Mouse (Mus musculus) testis, adult 2 months (tissue): Measurements from ENCODE around the gene Gmip. TPM values are rescaled to one million over a fixed set of nuclear protein-coding genes. Genes with fewer than 3 reads are reported as not detected.

Experiments
- H3K27ac ChIP-seq: fragments of 200-500 bp; 2 replicates; pipeline ENCODE4 v1.5.1; 2012; ENCODE audit warnings: low read depth, low read length; ENCODE audit not compliant: control insufficient read depth, insufficient read depth
- H3K27me3 ChIP-seq: fragments of 200-500 bp; 2 replicates; pipeline ENCODE4 v1.6.1; 2012; ENCODE audit warnings: mild to moderate bottlenecking, low read length, moderate library complexity; ENCODE audit not compliant: control insufficient read depth, insufficient read depth
- H3K36me3 ChIP-seq: fragments of 200-500 bp; 2 replicates; pipeline ENCODE4 v1.6.1; 2012; ENCODE audit warnings: mild to moderate bottlenecking, low read length; ENCODE audit not compliant: control insufficient read depth, insufficient read depth
- H3K4me1 ChIP-seq: fragments of 200-500 bp; 2 replicates; pipeline ENCODE4 v1.6.1; 2012; ENCODE audit warnings: low read length; ENCODE audit not compliant: control insufficient read depth, insufficient read depth
- H3K4me3 ChIP-seq: fragments of 200-500 bp; 2 replicates; pipeline ENCODE4 v1.5.1; 2012; ENCODE audit warnings: low read depth, mild to moderate bottlenecking, low read length, moderate library complexity, mixed read lengths; ENCODE audit not compliant: control insufficient read depth
- CTCF ChIP-seq: fragments of 200-500 bp; IDR thresholded peaks from 2 replicates; pipeline ENCODE4 v1.5.1; 2012; ENCODE audit warnings: low read depth, mild to moderate bottlenecking, inconsistent platforms, low read length, moderate library complexity; ENCODE audit not compliant: control insufficient read depth, insufficient read depth, insufficient replicate concordance
- POLR2A ChIP-seq: fragments of 200-500 bp; IDR thresholded peaks from 2 replicates; pipeline ENCODE4 v1.6.1; 2012; ENCODE audit warnings: low read depth, mild to moderate bottlenecking, inconsistent platforms, low read length, moderate library complexity; ENCODE audit not compliant: control insufficient read depth
- polyA plus RNA-seq: library from polyadenylated mRNA; depleted of rRNA; stranded (reverse); fragments of >200 nt; gene quantifications from 2 replicates; pipeline ENCODE4 v1.2.3, GENCODE M21; 2012; rRNA removed

The Gmip gene
- polyA plus RNA-seq, result 4.4 and 4.5 TPM in 2 replicates

DNA sequence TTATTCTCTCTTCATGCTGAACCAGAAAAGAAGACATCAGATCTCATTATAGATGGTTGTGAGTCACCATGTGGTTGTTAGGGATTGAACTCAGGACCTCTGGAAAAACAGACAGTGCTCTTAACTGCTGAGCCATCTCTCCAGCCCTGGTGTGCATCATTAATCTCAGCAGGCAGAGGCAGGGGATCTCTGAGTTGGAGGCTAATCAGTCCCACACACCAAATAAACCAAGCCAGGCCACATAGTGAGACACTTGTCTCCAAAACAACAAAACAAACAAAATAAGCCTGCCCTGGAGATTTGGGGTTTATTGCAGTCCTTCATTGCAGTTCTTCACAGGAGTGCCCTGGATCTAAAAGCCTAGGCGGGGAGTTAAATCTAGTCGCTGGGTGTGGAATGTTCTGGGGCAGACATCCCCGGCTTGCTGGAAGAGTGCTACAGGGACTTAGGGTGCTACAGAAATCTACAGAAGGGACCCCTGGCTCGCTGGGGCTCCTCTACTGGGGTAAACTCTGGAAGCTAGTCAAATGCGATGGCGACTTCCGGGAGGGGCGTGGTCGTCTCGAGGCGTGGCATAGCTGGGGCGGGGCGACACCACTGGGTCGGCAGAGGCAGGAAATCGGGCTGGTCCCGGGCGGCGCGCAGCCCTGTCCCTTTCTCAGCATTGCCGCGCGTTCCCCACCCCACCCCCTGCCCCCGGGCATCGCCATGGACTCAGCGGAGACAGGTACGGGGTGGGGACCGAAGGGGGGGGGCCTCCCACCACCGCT lies at the start of gene Gmip:
TSS of gene Gmip (plus strand) at position 586 of the 770 bp plus-strand sequence.
- TF ChIP-seq POLR2A (no peak; the same call in 1 of the 2 replicates), CTCF (no peak)
- peak within 1 kb of the TSS; percentile 71 for H3K4me3 ChIP-seq
- no peaks in the 10 kb centered on the region; the same call in 1 of the 2 replicates for H3K36me3 ChIP-seq
- peaks cover 9% of the 10 kb centered on the region for H3K4me1 ChIP-seq
- no peaks in the 10 kb centered on the region for H3K27me3 ChIP-seq
- no peak within 1 kb of the TSS for H3K27ac ChIP-seq

DNA sequence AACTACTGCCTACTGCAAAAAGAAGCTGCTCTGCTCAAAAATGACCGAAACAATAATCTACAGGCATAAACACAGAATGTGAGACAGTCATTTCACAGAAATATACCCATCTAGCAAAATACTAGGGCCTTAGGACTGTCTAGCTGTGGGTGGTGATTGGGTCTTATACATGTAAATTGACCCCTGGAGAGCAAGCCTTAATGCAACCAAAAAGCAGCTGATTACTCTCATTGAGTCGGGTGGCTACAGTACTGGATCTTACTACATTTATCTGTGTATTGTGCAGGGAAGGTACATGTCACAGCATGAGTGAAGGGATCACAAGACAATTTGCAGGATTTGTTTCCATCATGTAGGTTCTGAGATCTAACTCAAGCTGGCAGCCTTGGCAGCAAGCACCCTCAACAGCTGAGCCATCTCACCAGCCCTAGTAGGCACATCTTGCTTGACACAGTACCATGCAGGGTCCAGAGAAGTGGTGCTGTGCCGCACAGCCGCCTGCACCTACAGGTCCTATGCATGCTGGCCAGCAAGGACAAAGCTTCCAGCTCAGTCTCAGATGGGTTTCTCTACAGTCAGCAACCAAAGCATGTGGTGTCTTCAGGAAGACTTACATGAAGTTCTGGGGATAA lies 46.5 kb upstream of the Gmip start:
- TF ChIP-seq CTCF, result no peak
- TF ChIP-seq POLR2A, result no peak
- H3K36me3 ChIP-seq, result peaks cover 2% of the 10 kb centered on the region; the same call in 1 of the 2 replicates
- no peak overlapping the region for H3K4me3 ChIP-seq
- H3K27ac ChIP-seq, result no peak overlapping the region
- H3K27me3 ChIP-seq, result no peaks in the 10 kb centered on the region
- no peaks in the 10 kb centered on the region; the same call in 1 of the 2 replicates for H3K4me1 ChIP-seq

GRCm38 (mm10) chr8:69771221-69771620 lies 37.3 kb upstream of the Gmip start:
- Histone ChIP-seq H3K36me3 (peaks cover 1% of the 10 kb centered on the region; the same call in 1 of the 2 replicates), H3K27me3 (no peaks in the 10 kb centered on the region), H3K27ac (no peak overlapping the region), H3K4me3 (no peak overlapping the region), H3K4me1 (no peaks in the 10 kb centered on the region; the same call in 1 of the 2 replicates)
- no peak for TF ChIP-seq POLR2A
- no peak for TF ChIP-seq CTCF

DNA sequence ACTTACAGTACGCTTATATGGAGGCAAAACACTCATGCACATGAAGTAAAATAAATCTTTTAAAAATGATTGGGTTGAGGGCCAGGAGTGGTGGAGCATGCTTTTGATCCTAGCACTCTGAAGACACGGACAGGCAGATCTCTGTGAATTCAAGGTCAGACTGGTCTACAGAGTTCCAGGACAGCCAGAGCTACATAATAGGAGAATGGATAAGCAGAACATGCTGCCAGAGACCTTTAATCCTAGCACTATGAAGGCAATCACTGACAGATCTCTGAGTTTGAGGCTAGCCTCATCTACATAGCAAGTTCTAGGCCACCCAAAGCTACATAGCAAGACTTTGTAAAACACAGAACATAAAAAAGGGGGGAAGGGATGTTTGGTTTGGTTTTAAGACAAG lies 36.4 kb upstream of the Gmip start:
- no peaks in the 10 kb centered on the region for H3K27me3 ChIP-seq
- H3K4me3 ChIP-seq, result no peak overlapping the region
- H3K4me1 ChIP-seq, result peaks cover under 1% of the 10 kb centered on the region
- H3K27ac ChIP-seq, result no peak overlapping the region
- peaks cover 1% of the 10 kb centered on the region; the same call in 1 of the 2 replicates for H3K36me3 ChIP-seq
- TF ChIP-seq POLR2A, result no peak
- no peak for TF ChIP-seq CTCF

GRCm38 (mm10) chr8:69774503-69775148 lies 33.9 kb upstream of the Gmip start, which contains the start of gene Gm20422:
Gene Gm20422 (minus strand): TSS chr8:69774886.
- H3K4me3 ChIP-seq, result peak within 1 kb of the TSS; percentile 96
- no peaks in the 10 kb centered on the region for H3K27me3 ChIP-seq
- peak within 1 kb of the TSS; percentile 98 for H3K27ac ChIP-seq
- H3K4me1 ChIP-seq, result peaks cover 3% of the 10 kb centered on the region
- TF ChIP-seq POLR2A (peak; percentile 87), CTCF (no peak)
- no peaks in the 10 kb centered on the region; the same call in 1 of the 2 replicates for H3K36me3 ChIP-seq

DNA sequence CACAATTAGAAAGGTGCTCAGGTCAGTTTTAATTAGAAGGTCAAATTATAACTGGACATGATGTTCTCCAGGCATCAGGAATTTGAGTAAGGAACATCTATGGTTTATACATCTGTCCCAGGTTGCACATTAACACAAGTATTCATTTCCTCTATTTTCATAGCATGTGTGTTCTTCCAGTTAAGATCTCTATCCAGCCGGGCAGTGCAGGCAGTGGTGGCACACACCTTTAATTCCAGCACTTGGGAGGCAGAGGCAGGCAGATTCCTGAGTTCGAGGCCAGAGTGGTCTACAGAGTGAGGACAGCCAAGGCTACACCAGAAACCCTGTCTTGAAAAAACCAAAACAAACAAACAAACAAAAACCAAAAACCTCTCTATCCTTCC lies 33.3 kb upstream of the Gmip start:
- TF ChIP-seq CTCF, result no peak
- no peak for TF ChIP-seq POLR2A
- H3K36me3 ChIP-seq, result no peaks in the 10 kb centered on the region
- peak overlapping the region; percentile 96 for H3K4me3 ChIP-seq
- peaks cover 3% of the 10 kb centered on the region for H3K4me1 ChIP-seq
- H3K27ac ChIP-seq, result no peak overlapping the region
- H3K27me3 ChIP-seq, result no peaks in the 10 kb centered on the region

- Histone ChIP-seq H3K4me3 (no peak overlapping the region), H3K27ac (no peak overlapping the region)
- TF ChIP-seq POLR2A, result no peak
- TF ChIP-seq CTCF, result no peak
Measured at GRCm38 (mm10) chr8:69777111-69777510, 31.4 kb upstream of the Gmip start.

More at GRCm38 (mm10) chr8:69777111-69777510, 31.4 kb upstream of the Gmip start:
- no peaks in the 10 kb centered on the region for H3K27me3 ChIP-seq
- no peaks in the 10 kb centered on the region for H3K36me3 ChIP-seq
- H3K4me1 ChIP-seq, result peaks cover 3% of the 10 kb centered on the region
